Mouse (Mus musculus) heart, embryonic 12.5 days (tissue): ENCODE data around the gene Gnai2. TPM values are rescaled to one million over a fixed set of nuclear protein-coding genes. Genes with fewer than 3 reads are reported as not detected.
"Not testable (repeated sequence)": the region's sequence is repeated elsewhere in the genome, so short reads cannot be mapped to it uniquely, and the experiment has no call there.

Source experiments
- ATAC-seq: fragments of 200-750 bp; cut with Nextera tagmentation; 2 replicates; pipeline ENCODE4 v1.8.0; 2017; ENCODE audit warnings: moderate TSS enrichment, moderate library complexity; ENCODE audit not compliant: insufficient number of reproducible peaks, low FRiP score
- H3K27ac ChIP-seq: fragments of 300-500 bp; sonication (generic); 2 replicates; pipeline ENCODE4 v1.5.1; 2016; ENCODE audit warnings: mild to moderate bottlenecking, moderate library complexity; ENCODE audit not compliant: poor library complexity, severe bottlenecking
- H3K27me3 ChIP-seq: fragments of 300-500 bp; sonication (generic); replicated peaks from 2 replicates; pipeline ENCODE4 v1.6.1; 2016; ENCODE audit warnings: mild to moderate bottlenecking, moderate library complexity
- H3K36me3 ChIP-seq: fragments of 300-500 bp; sonication (generic); 2 replicates; pipeline ENCODE4 v1.6.1; 2016; ENCODE audit warnings: mild to moderate bottlenecking, moderate library complexity
- H3K4me1 ChIP-seq: fragments of 300-500 bp; sonication (generic); replicated peaks from 2 replicates; pipeline ENCODE4 v1.6.1; 2016; ENCODE audit warnings: mild to moderate bottlenecking
- H3K4me2 ChIP-seq: fragments of 300-500 bp; sonication (generic); 2 replicates; pipeline ENCODE4 v1.6.1; 2016; ENCODE audit warnings: mild to moderate bottlenecking, moderate library complexity
- H3K4me3 ChIP-seq: fragments of 300-500 bp; sonication (generic); 2 replicates; pipeline ENCODE4 v1.5.1; 2016; ENCODE audit warnings: mild to moderate bottlenecking
- H3K9ac ChIP-seq: fragments of 300-500 bp; sonication (generic); 2 replicates; pipeline ENCODE4 v1.6.1; 2016; ENCODE audit warnings: mild to moderate bottlenecking, moderate library complexity
- H3K9me3 ChIP-seq: fragments of 300-500 bp; sonication (generic); replicated peaks from 2 replicates; pipeline ENCODE4 v1.6.1; 2016; ENCODE audit warnings: mild to moderate bottlenecking, moderate library complexity
- WGBS: fragments of 180-500 bp; shearing (Covaris S2); methylation state at CpG from one replicate; pipeline ENCODE4 v1.1.7; 2016; 5-methylcytosine and 5-hydroxymethylcytosine counted together
- polyA plus RNA-seq: library from polyadenylated mRNA; unstranded; fragments of >200 nt; fragmentation: Nextera tagmentation; extraction: Ambion mirVana; gene quantifications from 2 replicates; pipeline ENCODE4 v1.2.1, GENCODE M21; 2016

The Gnai2 gene
- polyA plus RNA-seq, 1 experiment from 2014 or later, result 404 TPM

GRCm38 (mm10) chr9:107582509-107583062, 52.6 kb downstream of the Gnai2 start:
- no peaks in the 10 kb centered on the region for H3K9me3 ChIP-seq
- no peak for ATAC-seq
- no peak overlapping the region for H3K9ac ChIP-seq
- H3K4me3 ChIP-seq, result no peak overlapping the region
- peaks cover 11% of the 10 kb centered on the region for H3K36me3 ChIP-seq
- H3K4me2 ChIP-seq, result no peak overlapping the region
- H3K27me3 ChIP-seq, result no peaks in the 10 kb centered on the region
- H3K4me1 ChIP-seq, result peaks cover 29% of the 10 kb centered on the region
- WGBS, result 85% methylated on average over 7 of the region's 7 CpGs
- no peak overlapping the region for H3K27ac ChIP-seq

- H3K9ac ChIP-seq, result peak overlapping the region; percentile 87; the same call in 1 of the 2 replicates
- H3K36me3 ChIP-seq, result peaks cover 11% of the 10 kb centered on the region
- H3K27me3 ChIP-seq, result no peaks in the 10 kb centered on the region
- ATAC-seq, result no peak
- no peak overlapping the region for H3K27ac ChIP-seq
- WGBS, result 77% methylated on average over 4 of the region's 4 CpGs
- H3K4me2 ChIP-seq, result peak overlapping the region; percentile 94
- peaks cover 37% of the 10 kb centered on the region for H3K4me1 ChIP-seq
- peak overlapping the region; percentile 67 for H3K4me3 ChIP-seq
- H3K9me3 ChIP-seq, result no peaks in the 10 kb centered on the region
Measured at GRCm38 (mm10) chr9:107581584-107581983, 53.6 kb downstream of the Gnai2 start.

GRCm38 (mm10) chr9:107580501-107581317, 54.5 kb downstream of the Gnai2 start, which contains the start of gene Hyal3:
Gene Hyal3, plus strand, starts transcription at chr9:107580818.
- Histone ChIP-seq H3K4me3 (peak within 1 kb of the TSS; percentile 67), H3K36me3 (peaks cover 11% of the 10 kb centered on the region), H3K4me1 (peaks cover 38% of the 10 kb centered on the region), H3K9me3 (no peaks in the 10 kb centered on the region), H3K9ac (peak within 1 kb of the TSS; percentile 87), H3K4me2 (peak within 1 kb of the TSS; percentile 94), H3K27me3 (no peaks in the 10 kb centered on the region), H3K27ac (peak within 1 kb of the TSS; percentile 93)
- WGBS, result 0% methylated on average over 32 of the region's 32 CpGs
- ATAC-seq, result peak; percentile 79

GRCm38 (mm10) chr9:107579023-107579900, 55.9 kb downstream of the Gnai2 start:
- Histone ChIP-seq H3K4me3 (no peak overlapping the region), H3K36me3 (peaks cover 19% of the 10 kb centered on the region), H3K27ac (no peak overlapping the region), H3K9me3 (no peaks in the 10 kb centered on the region), H3K4me2 (0 out of 2 replicates have a peak overlapping the region, but pooled peaks have one; percentile 94), H3K9ac (peak overlapping the region; percentile 14; the same call in 1 of the 2 replicates), H3K27me3 (no peaks in the 10 kb centered on the region), H3K4me1 (peaks cover 38% of the 10 kb centered on the region)
- 90% methylated on average over 14 of the region's 14 CpGs for WGBS
- ATAC-seq, result no peak

GRCm38 (mm10) chr9:107578587-107578986, 56.6 kb downstream of the Gnai2 start, which contains the start of gene Naa80:
Gene Naa80, plus strand, starts transcription at chr9:107578887.
- no peak within 1 kb of the TSS for H3K27ac ChIP-seq
- no peak for ATAC-seq
- 0 out of 2 replicates have a peak within 1 kb of the TSS, but pooled peaks have one; percentile 94 for H3K4me2 ChIP-seq

GRCm38 (mm10) chr9:107577871-107578270, 57.3 kb downstream of the Gnai2 start:
- Histone ChIP-seq H3K27me3 (no peaks in the 10 kb centered on the region), H3K4me1 (peaks cover 38% of the 10 kb centered on the region), H3K9me3 (no peaks in the 10 kb centered on the region), H3K9ac (no peak overlapping the region), H3K4me3 (no peak overlapping the region), H3K4me2 (no peak overlapping the region), H3K27ac (no peak overlapping the region), H3K36me3 (peaks cover 19% of the 10 kb centered on the region)
- 89% methylated on average over 10 of the region's 10 CpGs for WGBS
- ATAC-seq, result no peak

More at GRCm38 (mm10) chr9:107578587-107578986, 56.6 kb downstream of the Gnai2 start, which contains the start of gene Naa80:
- WGBS, result 69% methylated on average over 3 of the region's 3 CpGs
- peak within 1 kb of the TSS; percentile 14; the same call in 1 of the 2 replicates for H3K9ac ChIP-seq
- H3K36me3 ChIP-seq, result peaks cover 19% of the 10 kb centered on the region
- no peak within 1 kb of the TSS for H3K4me3 ChIP-seq
- H3K4me1 ChIP-seq, result peaks cover 38% of the 10 kb centered on the region
- H3K9me3 ChIP-seq, result no peaks in the 10 kb centered on the region
- no peaks in the 10 kb centered on the region for H3K27me3 ChIP-seq

- H3K4me3 ChIP-seq, result peak within 1 kb of the TSS; percentile 40
- H3K27ac ChIP-seq, result no peak within 1 kb of the TSS; the same call in 1 of the 2 replicates
- no peaks in the 10 kb centered on the region for H3K27me3 ChIP-seq
- 26% methylated on average over 16 of the region's 16 CpGs for WGBS
- ATAC-seq, result peak; percentile 84
- peak within 1 kb of the TSS; percentile 70 for H3K4me2 ChIP-seq
- no peaks in the 10 kb centered on the region for H3K9me3 ChIP-seq
- peaks cover 40% of the 10 kb centered on the region for H3K4me1 ChIP-seq
- peak within 1 kb of the TSS; percentile 58 for H3K9ac ChIP-seq
- peaks cover 32% of the 10 kb centered on the region for H3K36me3 ChIP-seq
Measured at GRCm38 (mm10) chr9:107576357-107577107, 58.6 kb downstream of the Gnai2 start, which contains the start of gene Hyal1. Gene Hyal1, plus strand, starts transcription at chr9:107576927.

- Histone ChIP-seq H3K36me3 (peaks cover 40% of the 10 kb centered on the region), H3K4me1 (peaks cover 43% of the 10 kb centered on the region), H3K9ac (no peak overlapping the region), H3K27me3 (no peaks in the 10 kb centered on the region), H3K9me3 (no peaks in the 10 kb centered on the region), H3K4me3 (no peak overlapping the region), H3K27ac (no peak overlapping the region), H3K4me2 (no peak overlapping the region)
- no peak for ATAC-seq
- 85% methylated on average over 14 of the region's 14 CpGs for WGBS
Measured at GRCm38 (mm10) chr9:107575579-107576356, 59.4 kb downstream of the Gnai2 start.

GRCm38 (mm10) chr9:107573774-107574173, 61.4 kb downstream of the Gnai2 start:
- not testable (repeated sequence) for H3K27me3 ChIP-seq, H3K9me3 ChIP-seq, H3K27ac ChIP-seq, H3K9ac ChIP-seq, ATAC-seq, H3K4me2 ChIP-seq, H3K4me3 ChIP-seq
- 75% methylated on average over 6 of the region's 6 CpGs for WGBS
- Histone ChIP-seq H3K36me3 (peaks cover 46% of the 10 kb centered on the region), H3K4me1 (peaks cover 46% of the 10 kb centered on the region)

GRCm38 (mm10) chr9:107572327-107572662, 62.9 kb downstream of the Gnai2 start:
- H3K9me3 ChIP-seq, result no peaks in the 10 kb centered on the region
- H3K4me1 ChIP-seq, result peaks cover 48% of the 10 kb centered on the region
- no peak overlapping the region for H3K4me2 ChIP-seq
- H3K27me3 ChIP-seq, result no peaks in the 10 kb centered on the region
- peaks cover 46% of the 10 kb centered on the region for H3K36me3 ChIP-seq
- 98% methylated on average over 2 of the region's 2 CpGs for WGBS
- H3K9ac ChIP-seq, result no peak overlapping the region
- H3K27ac ChIP-seq, result no peak overlapping the region
- no peak overlapping the region for H3K4me3 ChIP-seq
- no peak for ATAC-seq
